Mouse (Mus musculus) testis, adult 2 months (tissue): ENCODE data around the gene Agps.

Source experiments
- CTCF ChIP-seq: fragments of 200-500 bp; IDR thresholded peaks from 2 replicates; pipeline ENCODE4 v1.5.1; 2012; ENCODE audit warnings: low read depth, mild to moderate bottlenecking, inconsistent platforms, low read length, moderate library complexity; ENCODE audit not compliant: control insufficient read depth, insufficient read depth, insufficient replicate concordance
- POLR2A ChIP-seq: fragments of 200-500 bp; IDR thresholded peaks from 2 replicates; pipeline ENCODE4 v1.6.1; 2012; ENCODE audit warnings: low read depth, mild to moderate bottlenecking, inconsistent platforms, low read length, moderate library complexity; ENCODE audit not compliant: control insufficient read depth

- TF ChIP-seq CTCF (no peak), POLR2A (no peak)
Measured at GRCm38 (mm10) chr2:75861115-75861514, 29.1 kb downstream of the Agps start.
